Mouse (Mus musculus) adrenal gland, postnatal 0 days (tissue): ENCODE results near the gene Cd59b. TPM values are rescaled to one million over a fixed set of nuclear protein-coding genes. Genes with fewer than 3 reads are reported as not detected.

Experiments used
- polyA plus RNA-seq: library from polyadenylated mRNA; unstranded; fragments of >200 nt; fragmentation: Nextera tagmentation; extraction: Ambion mirVana; gene quantifications from 2 replicates; pipeline ENCODE4 v1.2.1, GENCODE M21; 2015

Cd59b gene
- polyA plus RNA-seq, result 14.3 and 18.3 TPM in 2 replicates

GRCm38 (mm10) chr2:104069704-104070185 is at the start of gene Cd59b:
TSS of gene Cd59b (plus strand) at chr2:104069849.

GRCm38 (mm10) chr2:104027458-104028138 is 42.1 kb upstream of the Cd59b start, which contains the start of gene Fbxo3:
TSS of gene Fbxo3 (plus strand) at chr2:104027721.

DNA sequence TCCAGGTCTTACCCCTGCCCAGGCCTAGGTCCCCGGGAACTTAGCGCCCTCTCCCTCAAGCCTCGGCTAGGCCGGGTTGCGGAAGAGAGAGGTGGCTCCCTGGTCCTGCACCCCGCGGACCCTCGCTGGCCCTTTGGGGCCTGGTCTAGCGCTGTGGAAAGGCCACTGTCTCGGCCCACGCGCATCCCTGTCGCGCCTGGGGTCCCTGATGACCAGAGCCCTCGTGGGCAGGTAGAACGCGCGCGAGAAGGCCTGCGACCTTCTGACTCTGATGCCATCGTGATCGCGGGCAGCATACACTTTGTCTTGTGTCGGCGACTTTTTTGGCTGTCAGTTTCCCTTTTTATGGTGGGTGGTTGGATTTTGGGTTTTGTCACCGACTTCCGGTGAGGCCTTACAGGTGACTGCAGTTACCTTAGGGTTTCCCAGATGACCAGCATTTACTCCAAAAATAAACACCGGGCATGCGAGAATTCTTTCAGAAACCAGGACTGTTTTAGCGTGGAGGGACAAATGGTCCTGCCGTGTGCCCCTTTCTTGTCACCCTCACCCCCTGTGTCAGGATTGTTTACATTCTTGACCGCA is 41.4 kb upstream of the Cd59b start, which contains the start of gene 4931422A03Rik:
Gene 4931422A03Rik (minus strand): TSS at position 223 of the 585 bp plus-strand sequence.

GRCm38 (mm10) chr2:104065526-104065925 is 4.1 kb upstream of the Cd59b start, which contains the start of gene Gm10912:
TSS of gene Gm10912 (plus strand) at chr2:104065826.

GRCm38 (mm10) chr2:104068450-104068849 is 1.2 kb upstream of the Cd59b start, which contains the start of gene Gm10799:
TSS of gene Gm10799 (minus strand) at chr2:104068550.

GRCm38 (mm10) chr2:104095741-104096213 is 26.1 kb downstream of the Cd59b start, which contains the start of gene Cd59a:
TSS of gene Cd59a (plus strand) at chr2:104095801.

DNA sequence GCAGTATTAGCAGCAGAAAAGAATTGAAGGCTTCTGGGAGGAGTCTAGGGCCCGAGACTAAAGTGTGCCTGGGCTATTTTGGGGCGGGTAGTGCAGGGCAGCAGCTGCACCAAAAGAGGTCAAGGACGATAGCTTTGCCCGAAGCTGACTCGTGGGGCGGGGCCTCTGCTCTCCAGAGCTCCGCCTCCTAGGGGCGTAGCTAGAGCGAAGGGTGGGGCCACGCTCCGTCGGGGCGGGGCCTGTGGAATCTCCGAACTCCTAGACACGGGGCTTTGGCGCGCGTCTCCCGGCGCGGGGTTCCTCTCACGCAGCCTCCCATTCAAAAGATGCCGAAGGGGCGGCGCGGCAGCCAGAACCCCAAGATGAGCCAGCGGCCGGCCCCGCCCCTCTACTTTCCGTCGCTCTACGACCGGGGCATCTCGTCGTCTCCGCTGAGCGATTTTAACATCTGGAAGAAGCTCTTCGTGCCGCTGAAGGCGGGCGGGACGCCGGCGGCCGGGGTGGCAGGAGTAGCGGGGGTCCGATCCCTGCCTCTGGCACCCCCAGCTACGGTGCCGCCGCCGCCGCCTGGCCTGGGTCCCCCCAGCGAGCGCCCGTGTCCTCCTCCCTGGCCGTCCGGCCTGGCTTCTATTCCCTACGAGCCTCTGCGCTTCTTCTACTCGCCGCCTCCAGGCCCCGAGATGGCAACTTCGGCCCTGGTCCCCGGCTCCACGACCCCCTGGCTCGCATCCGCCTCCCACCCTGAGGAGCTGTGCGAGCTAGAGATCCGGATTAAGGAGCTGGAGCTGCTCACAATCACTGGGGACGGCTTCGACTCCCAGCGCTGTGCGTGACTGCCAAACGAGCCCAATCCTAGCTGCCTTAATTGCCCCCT is 53.1 kb downstream of the Cd59b start, which contains the start of gene A930018P22Rik:
Gene A930018P22Rik (plus strand): TSS at position 265 of the 874 bp plus-strand sequence.

Other genes starting within 250 kb of the Cd59b start
- 33.2 and 37.4 TPM in 2 replicates for gene Lmo2, start 111.9 kb upstream of the Cd59b start, polyA plus RNA-seq
- gene Fbxo3, start 42.1 kb upstream of the Cd59b start, polyA plus RNA-seq, result 49.6 and 64.2 TPM in 2 replicates
- 1.1 and 2.4 TPM in 2 replicates for gene 4931422A03Rik, start 41.5 kb upstream of the Cd59b start, polyA plus RNA-seq
- gene Gm10912, start 4.0 kb upstream of the Cd59b start, polyA plus RNA-seq, result not detected in 2 replicates
- not detected in 2 replicates for gene Gm10799, start 1.3 kb upstream of the Cd59b start, polyA plus RNA-seq
- 86.8 and 111 TPM in 2 replicates for gene Cd59a, start 26.0 kb downstream of the Cd59b start, polyA plus RNA-seq
- 1.1 and 1.3 TPM in 2 replicates for gene A930018P22Rik, start 52.9 kb downstream of the Cd59b start, polyA plus RNA-seq